Mouse (Mus musculus) heart, embryonic 16.5 days (tissue): ENCODE measurements around the gene Nthl1. TPM values are rescaled to one million over a fixed set of nuclear protein-coding genes. Genes with fewer than 3 reads are reported as not detected.
A peak's percentile ranks its signal among the peaks of the same experiment; 100 is the strongest.

Experiments
- ATAC-seq: fragments of 200-750 bp; cut with Nextera tagmentation; replicated peaks from 2 replicates; pipeline ENCODE4 v1.8.0; 2017; ENCODE audit warnings: moderate number of reproducible peaks; ENCODE audit not compliant: insufficient read depth, low FRiP score; ENCODE audit errors: extremely low read depth
- H3K27ac ChIP-seq: fragments of 300-500 bp; sonication (generic); 2 replicates; pipeline ENCODE4 v1.5.1; 2014; ENCODE audit warnings: mild to moderate bottlenecking, low read length, control low read depth, moderate library complexity
- H3K27me3 ChIP-seq: fragments of 300-500 bp; sonication (generic); 2 replicates; pipeline ENCODE4 v1.6.1; 2014; ENCODE audit warnings: low read length, mixed read lengths; ENCODE audit not compliant: control insufficient read depth, insufficient read depth
- H3K36me3 ChIP-seq: fragments of 300-500 bp; sonication (generic); 2 replicates; pipeline ENCODE4 v1.6.1; 2014; ENCODE audit not compliant: control insufficient read depth, insufficient read depth
- H3K4me1 ChIP-seq: fragments of 300-500 bp; sonication (generic); 2 replicates; pipeline ENCODE4 v1.6.1; 2014; ENCODE audit warnings: low read length, mixed read lengths; ENCODE audit not compliant: control insufficient read depth, insufficient read depth
- H3K4me2 ChIP-seq: fragments of 300-500 bp; sonication (generic); 2 replicates; pipeline ENCODE4 v1.6.1; 2014; ENCODE audit warnings: low read depth, mild to moderate bottlenecking, control low read depth, low read length
- H3K4me3 ChIP-seq: fragments of 300-500 bp; sonication (generic); 2 replicates; pipeline ENCODE4 v1.5.1; 2014; ENCODE audit warnings: mild to moderate bottlenecking, control low read depth, low read length
- H3K9ac ChIP-seq: fragments of 300-500 bp; sonication (generic); 2 replicates; pipeline ENCODE4 v1.6.1; 2014; ENCODE audit warnings: low read length, control low read depth
- H3K9me3 ChIP-seq: fragments of 300-500 bp; sonication (generic); replicated peaks from 2 replicates; pipeline ENCODE4 v1.6.1; 2016; ENCODE audit warnings: low read length; ENCODE audit not compliant: control insufficient read depth
- WGBS: fragments of 180-500 bp; shearing (Covaris S2); extraction: QIAGEN DNeasy Blood & Tissue Kit; methylation state at CpG from one replicate; pipeline ENCODE4 v1.1.7; 2014; 5-methylcytosine and 5-hydroxymethylcytosine counted together
- polyA plus RNA-seq: library from polyadenylated mRNA; unstranded; fragments of >200 nt; fragmentation: Nextera tagmentation; extraction: Ambion mirVana; gene quantifications from 2 replicates; pipeline ENCODE4 v1.2.1, GENCODE M21; 2015

Gene Nthl1
- polyA plus RNA-seq, 1 experiment from 2014 or later = 11.2 TPM

DNA sequence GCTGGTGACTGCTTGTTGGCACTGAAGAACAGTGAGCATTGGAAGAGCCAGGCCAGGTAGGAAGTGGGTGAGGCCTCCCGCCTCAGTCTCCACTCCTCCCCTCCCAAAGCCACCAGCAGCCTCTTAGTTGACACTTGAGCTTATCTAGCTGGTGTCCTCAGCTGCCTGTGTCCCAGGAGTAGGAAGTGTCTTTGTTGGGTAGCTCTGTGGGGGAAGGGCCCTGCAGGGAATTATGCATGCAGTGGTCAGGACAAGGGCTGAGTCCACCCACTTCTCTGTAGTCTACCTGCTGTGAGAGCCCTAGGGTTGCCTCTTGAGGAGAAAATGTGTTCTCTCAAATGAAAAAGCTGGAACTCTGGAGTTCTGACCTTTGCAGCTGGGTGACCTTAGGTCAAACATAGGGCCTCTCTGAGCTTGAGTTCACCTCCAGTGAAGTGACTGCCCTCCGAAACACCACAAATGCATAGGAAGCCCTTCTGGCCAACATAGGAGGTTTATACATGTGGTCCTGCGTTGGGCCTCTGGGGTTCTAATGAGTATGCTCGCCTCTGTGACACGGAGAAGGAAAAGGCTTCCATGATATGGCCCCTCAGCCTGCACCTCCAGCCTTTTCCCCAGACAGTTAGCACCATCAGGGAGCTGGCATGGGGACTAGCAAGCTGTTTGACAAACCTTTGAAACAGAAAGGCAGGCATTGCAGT, 4.5 kb downstream of the Nthl1 start:
- ATAC-seq = no peak
- H3K4me3 ChIP-seq = no peak overlapping the region
- WGBS = 60% methylated on average over 5 of the region's 5 CpGs
- peaks cover 24% of the 10 kb centered on the region for H3K4me1 ChIP-seq
- H3K27ac ChIP-seq = no peak overlapping the region
- H3K9me3 ChIP-seq = no peaks in the 10 kb centered on the region
- H3K27me3 ChIP-seq = 0 out of 2 replicates have a peak, but pooled peaks cover 3% of the 10 kb centered on the region
- no peaks in the 10 kb centered on the region for H3K36me3 ChIP-seq
- no peak overlapping the region for H3K9ac ChIP-seq
- no peak overlapping the region for H3K4me2 ChIP-seq

DNA sequence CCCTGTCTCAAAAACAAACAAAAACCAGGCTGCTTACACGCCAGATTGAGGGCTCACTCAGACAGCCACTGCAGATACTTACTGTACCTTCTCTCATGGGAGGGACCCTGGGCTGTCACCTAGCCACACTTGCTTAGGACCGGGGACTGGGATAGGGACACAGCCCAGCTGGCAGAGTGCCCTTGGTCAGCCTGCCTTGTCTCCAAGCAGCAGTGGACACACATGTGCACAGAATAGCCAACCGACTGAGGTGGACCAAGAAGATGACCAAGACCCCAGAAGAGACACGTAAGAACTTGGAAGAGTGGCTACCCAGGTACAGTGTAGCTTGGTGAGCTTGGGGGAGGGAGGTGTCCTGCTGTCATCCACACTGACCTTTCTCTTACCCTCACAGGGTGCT, 5.7 kb downstream of the Nthl1 start:
- no peak overlapping the region for H3K9ac ChIP-seq
- H3K4me3 ChIP-seq = no peak overlapping the region
- H3K9me3 ChIP-seq = no peaks in the 10 kb centered on the region
- H3K4me2 ChIP-seq = no peak overlapping the region
- peaks cover 20% of the 10 kb centered on the region for H3K4me1 ChIP-seq
- ATAC-seq = no peak
- H3K27ac ChIP-seq = peak overlapping the region; percentile 54
- WGBS = 76% methylated on average over 4 of the region's 4 CpGs
- no peaks in the 10 kb centered on the region for H3K36me3 ChIP-seq
- H3K27me3 ChIP-seq = 0 out of 2 replicates have a peak, but pooled peaks cover 3% of the 10 kb centered on the region

DNA sequence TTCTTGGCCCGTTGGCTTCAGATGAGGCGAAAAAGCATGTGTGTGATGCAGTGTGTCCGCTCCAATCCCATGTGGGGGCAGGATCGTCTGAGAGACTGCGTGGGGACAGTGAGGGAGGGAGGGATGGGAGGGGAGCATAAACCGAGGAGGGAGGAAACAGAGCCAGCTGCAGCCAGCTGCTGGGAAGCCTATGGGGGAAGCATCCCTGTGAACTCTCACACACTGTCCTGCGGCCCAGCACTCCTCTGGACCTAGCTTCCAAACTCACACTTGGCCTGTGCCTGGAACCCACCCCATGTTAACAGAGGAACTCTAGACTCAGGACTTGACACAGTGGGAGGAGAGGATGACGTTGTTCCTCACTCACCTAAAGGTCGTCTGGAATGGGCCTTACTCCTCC, 6.4 kb downstream of the Nthl1 start:
- WGBS = 61% methylated on average over 9 of the region's 9 CpGs

DNA sequence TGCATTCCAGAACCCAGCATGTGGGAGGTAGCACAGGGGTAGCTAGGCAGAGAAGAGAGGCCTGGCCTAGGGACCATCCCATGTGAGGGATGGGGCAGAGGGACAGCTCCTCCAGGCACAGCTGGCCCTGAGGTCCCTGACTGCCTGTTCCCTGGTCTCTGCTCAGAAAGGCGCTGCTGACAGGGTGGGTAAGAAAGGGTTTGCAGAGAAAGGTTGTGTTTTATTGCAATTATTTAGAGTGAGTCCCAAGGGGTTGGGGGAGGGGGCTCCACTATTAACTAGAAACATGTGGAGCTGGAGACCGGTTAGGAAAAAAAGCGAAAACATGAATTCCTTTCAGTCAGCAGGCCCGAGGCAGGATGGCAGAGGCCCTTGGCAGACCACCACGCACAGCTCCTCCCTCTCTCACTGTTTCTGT, 7.1 kb downstream of the Nthl1 start:
- no peaks in the 10 kb centered on the region for H3K9me3 ChIP-seq
- no peak for ATAC-seq
- H3K36me3 ChIP-seq = no peaks in the 10 kb centered on the region
- peak overlapping the region; percentile 76 for H3K27ac ChIP-seq
- H3K4me1 ChIP-seq = peaks cover 21% of the 10 kb centered on the region
- WGBS = 63% methylated on average over 5 of the region's 5 CpGs
- H3K9ac ChIP-seq = no peak overlapping the region
- no peak overlapping the region for H3K4me2 ChIP-seq
- no peak overlapping the region for H3K4me3 ChIP-seq
- H3K27me3 ChIP-seq = 0 out of 2 replicates have a peak, but pooled peaks cover 3% of the 10 kb centered on the region

More for the DNA sequence above, 6.4 kb downstream of the Nthl1 start:
- H3K27me3 ChIP-seq = 0 out of 2 replicates have a peak, but pooled peaks cover 3% of the 10 kb centered on the region
- no peak overlapping the region for H3K9ac ChIP-seq
- peaks cover 14% of the 10 kb centered on the region for H3K4me1 ChIP-seq
- no peak overlapping the region for H3K4me3 ChIP-seq
- no peaks in the 10 kb centered on the region for H3K9me3 ChIP-seq
- H3K36me3 ChIP-seq = no peaks in the 10 kb centered on the region
- peak overlapping the region; percentile 76 for H3K27ac ChIP-seq
- peak; percentile 61 for ATAC-seq
- no peak overlapping the region for H3K4me2 ChIP-seq

DNA sequence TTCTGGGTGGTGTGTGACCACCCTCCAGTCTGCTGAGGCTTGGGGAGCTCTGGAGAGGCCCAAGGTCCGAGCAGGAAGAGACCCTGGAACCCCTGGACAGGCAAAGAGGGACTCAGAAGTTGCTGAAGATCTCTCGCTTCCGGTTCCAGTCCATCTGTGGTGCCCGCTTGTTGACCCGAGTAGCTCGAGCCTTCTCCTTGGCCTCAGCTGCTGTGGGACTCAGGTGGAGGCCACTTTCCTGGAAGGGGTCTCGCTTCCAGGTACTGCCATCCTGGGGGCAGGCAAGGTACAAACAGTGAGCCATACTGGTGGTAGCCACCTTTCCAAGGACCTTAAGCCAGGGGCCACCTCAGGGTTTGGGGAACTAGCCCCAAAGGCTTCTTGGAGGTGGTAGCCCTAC, 7.6 kb downstream of the Nthl1 start:
- ATAC-seq = no peak
- H3K36me3 ChIP-seq = no peaks in the 10 kb centered on the region
- H3K4me3 ChIP-seq = no peak overlapping the region
- H3K27me3 ChIP-seq = 0 out of 2 replicates have a peak, but pooled peaks cover under 1% of the 10 kb centered on the region
- peaks cover 21% of the 10 kb centered on the region for H3K4me1 ChIP-seq
- H3K9me3 ChIP-seq = no peaks in the 10 kb centered on the region
- no peak overlapping the region for H3K4me2 ChIP-seq
- H3K27ac ChIP-seq = peak overlapping the region; percentile 76
- whole genome bisulfite sequencing = 82% methylated on average over 7 of the region's 7 CpGs
- no peak overlapping the region for H3K9ac ChIP-seq

DNA sequence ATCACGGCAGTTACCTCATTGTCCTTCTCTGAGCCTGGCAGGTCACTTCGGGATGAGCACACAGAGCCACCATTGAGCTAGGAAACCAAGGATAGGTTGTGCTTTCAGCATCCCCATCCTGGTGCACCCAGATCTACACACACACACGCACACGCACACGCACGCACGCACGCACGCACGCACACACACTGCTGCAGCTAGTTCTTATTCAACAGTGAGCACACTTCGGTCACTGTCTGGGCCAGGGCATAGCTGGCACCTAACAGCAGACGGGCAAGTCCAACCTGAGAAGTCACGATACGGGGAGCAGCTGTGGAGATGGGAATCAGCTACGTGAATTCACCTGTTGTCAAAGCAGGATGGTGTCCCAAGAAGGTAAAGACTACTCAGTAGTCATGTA, 8.1 kb downstream of the Nthl1 start:
- Histone ChIP-seq H3K36me3 (no peaks in the 10 kb centered on the region), H3K27me3 (no peaks in the 10 kb centered on the region), H3K4me1 (peaks cover 19% of the 10 kb centered on the region), H3K4me2 (no peak overlapping the region), H3K27ac (no peak overlapping the region), H3K9ac (no peak overlapping the region), H3K9me3 (no peaks in the 10 kb centered on the region), H3K4me3 (no peak overlapping the region)
- ATAC-seq = no peak
- 93% methylated on average over 15 of the region's 15 CpGs for WGBS

DNA sequence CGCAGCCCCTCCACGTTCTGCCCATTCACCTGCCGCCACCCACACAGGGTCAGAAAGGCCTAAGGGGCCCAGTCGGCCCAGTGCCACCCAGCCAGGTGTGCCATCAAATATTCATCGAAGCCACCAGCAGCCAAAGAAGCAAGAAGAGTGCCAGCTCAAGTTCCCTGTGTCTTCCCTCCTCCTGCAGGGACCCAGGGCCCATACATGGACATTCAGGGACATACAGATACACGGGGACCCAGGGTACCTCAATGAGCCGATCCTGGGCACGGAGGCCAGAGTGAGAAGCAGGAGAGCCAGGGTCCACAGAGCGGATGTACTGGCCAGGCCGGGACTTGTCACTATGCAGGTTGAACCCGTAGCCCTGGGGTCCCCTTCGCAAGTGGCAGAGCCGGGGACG, 9.5 kb downstream of the Nthl1 start:
- 87% methylated on average over 14 of the region's 14 CpGs for WGBS

DNA sequence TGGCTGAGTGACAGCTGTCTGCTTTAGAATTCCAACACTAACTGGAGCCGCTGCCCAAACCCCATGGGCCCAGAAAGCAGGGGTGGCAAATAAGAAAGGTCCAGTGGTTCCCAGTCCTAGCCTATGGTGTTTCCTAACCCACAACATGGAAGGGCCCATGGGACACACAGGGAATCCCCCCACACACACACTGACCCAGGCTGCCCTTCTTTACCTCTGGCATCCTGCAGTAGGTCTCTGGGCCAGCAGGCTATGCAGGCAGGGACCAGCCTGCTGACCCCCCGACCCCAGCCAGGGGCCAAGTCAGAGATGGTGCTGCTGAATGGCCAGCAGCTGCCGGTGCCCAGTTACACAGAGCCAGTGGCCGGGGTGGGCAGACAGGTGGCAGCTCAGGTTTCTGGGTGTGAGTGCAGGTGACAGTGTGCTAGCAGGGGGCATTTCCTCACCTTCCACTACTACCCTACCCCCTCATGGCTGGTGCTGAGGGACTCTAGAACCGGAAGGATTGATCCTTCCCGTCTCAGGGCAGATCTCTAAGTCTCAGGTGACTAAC, 10.4 kb downstream of the Nthl1 start:
- H3K27me3 ChIP-seq = no peaks in the 10 kb centered on the region
- H3K9ac ChIP-seq = no peak overlapping the region
- peaks cover 13% of the 10 kb centered on the region for H3K4me1 ChIP-seq
- WGBS = 82% methylated on average over 6 of the region's 6 CpGs
- H3K4me3 ChIP-seq = no peak overlapping the region
- no peaks in the 10 kb centered on the region for H3K36me3 ChIP-seq
- H3K27ac ChIP-seq = no peak overlapping the region
- no peaks in the 10 kb centered on the region for H3K9me3 ChIP-seq
- ATAC-seq = no peak
- no peak overlapping the region for H3K4me2 ChIP-seq

More for the DNA sequence above, 9.5 kb downstream of the Nthl1 start:
- Histone ChIP-seq H3K4me1 (peaks cover 13% of the 10 kb centered on the region), H3K27me3 (no peaks in the 10 kb centered on the region), H3K9me3 (no peaks in the 10 kb centered on the region), H3K36me3 (no peaks in the 10 kb centered on the region), H3K4me3 (no peak overlapping the region), H3K9ac (no peak overlapping the region), H3K27ac (no peak overlapping the region), H3K4me2 (no peak overlapping the region)
- no peak for ATAC-seq

DNA sequence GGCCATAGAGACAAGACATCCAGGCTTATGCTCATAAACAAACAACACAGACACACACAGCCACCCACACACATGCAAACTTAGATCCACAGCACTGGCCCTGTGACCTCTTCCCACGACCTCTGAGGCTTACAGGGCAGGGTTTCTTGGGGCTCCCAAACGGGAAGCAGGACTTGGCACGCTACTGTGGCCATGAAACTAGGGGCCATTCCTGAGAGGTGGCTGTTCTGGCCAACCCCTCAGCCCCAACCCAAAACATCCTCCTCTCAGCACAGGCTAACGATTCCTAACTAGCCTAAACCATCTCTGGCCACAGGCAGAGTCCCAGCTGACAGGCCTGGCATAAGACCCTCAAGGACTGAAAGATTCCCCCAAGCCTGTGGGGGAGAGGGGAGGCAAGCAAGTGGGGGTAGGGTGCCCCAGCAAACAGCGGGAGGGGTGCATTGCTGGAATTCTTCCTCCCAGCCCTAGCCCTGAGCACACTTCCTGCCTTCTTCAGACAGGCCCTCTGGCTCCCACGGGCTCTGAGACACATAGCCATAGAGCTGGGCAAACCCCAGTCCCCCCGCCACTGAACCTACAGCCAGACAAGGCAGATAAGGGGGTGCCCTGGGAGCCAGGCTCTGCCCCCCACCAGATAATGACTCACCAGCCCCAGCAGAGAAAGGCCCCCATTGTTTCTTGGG, 11.7 kb downstream of the Nthl1 start:
- peak overlapping the region; percentile 19; the same call in 1 of the 2 replicates for H3K4me3 ChIP-seq

More for the DNA sequence above, 11.7 kb downstream of the Nthl1 start:
- Histone ChIP-seq H3K4me1 (peaks cover 16% of the 10 kb centered on the region), H3K27me3 (0 out of 2 replicates have a peak, but pooled peaks cover 2% of the 10 kb centered on the region), H3K4me2 (peak overlapping the region; percentile 18), H3K36me3 (no peaks in the 10 kb centered on the region), H3K9me3 (no peaks in the 10 kb centered on the region), H3K27ac (peak overlapping the region; percentile 69), H3K9ac (peak overlapping the region; percentile 61)
- ATAC-seq = no peak
- WGBS = 33% methylated on average over 7 of the region's 7 CpGs
